Mouse (Mus musculus): ENCODE measurements around the gene Gmds.

The Gmds gene

GRCm38 (mm10) chr13:32338513-32339365 lies at the start of gene Gmds:
TSS of gene Gmds (minus strand) at chr13:32338740.
- DNase-seq (ENCODE audit: extremely low spot score) = peak; percentile 95

- DNase-seq (ENCODE audit: extremely low spot score) = no peak
Observed at GRCm38 (mm10) chr13:32385421-32386092, 47.0 kb upstream of the Gmds start.

GRCm38 (mm10) chr13:32382227-32383010 lies 43.9 kb upstream of the Gmds start:
- DNase-seq (ENCODE audit: extremely low spot score) = no peak

- DNase-seq (ENCODE audit: extremely low spot score) = no peak
Observed at GRCm38 (mm10) chr13:32378634-32379033, 40.1 kb upstream of the Gmds start.

GRCm38 (mm10) chr13:32372531-32372883 lies 34.0 kb upstream of the Gmds start:
- no peak for DNase-seq (ENCODE audit: extremely low spot score)

- no peak for DNase-seq (ENCODE audit: extremely low spot score)
Observed at GRCm38 (mm10) chr13:32371874-32372530, 33.5 kb upstream of the Gmds start.

- DNase-seq (ENCODE audit: extremely low spot score) = no peak
Observed at GRCm38 (mm10) chr13:32370751-32371150, 32.2 kb upstream of the Gmds start.

GRCm38 (mm10) chr13:32370135-32370534 lies 31.6 kb upstream of the Gmds start:
- DNase-seq (ENCODE audit: extremely low spot score) = no peak

- DNase-seq (ENCODE audit: extremely low spot score) = no peak
Observed at GRCm38 (mm10) chr13:32337735-32338512, 616 bp downstream of the Gmds start.

- DNase-seq (ENCODE audit: extremely low spot score) = no peak
Observed at GRCm38 (mm10) chr13:32318309-32318708, 20.2 kb downstream of the Gmds start.

- no peak for DNase-seq (ENCODE audit: extremely low spot score)
Observed at GRCm38 (mm10) chr13:32317354-32317753, 21.2 kb downstream of the Gmds start.

- DNase-seq (ENCODE audit: extremely low spot score) = peak; percentile 39
Observed at GRCm38 (mm10) chr13:32312663-32313062, 25.9 kb downstream of the Gmds start.

GRCm38 (mm10) chr13:32311476-32311875 lies 27.1 kb downstream of the Gmds start:
- DNase-seq (ENCODE audit: extremely low spot score) = no peak

GRCm38 (mm10) chr13:32298456-32298855 lies 40.1 kb downstream of the Gmds start:
- DNase-seq (ENCODE audit: extremely low spot score) = no peak

- no peak for DNase-seq (ENCODE audit: extremely low spot score)
Observed at GRCm38 (mm10) chr13:32297398-32297797, 41.1 kb downstream of the Gmds start.

- no peak for DNase-seq (ENCODE audit: extremely low spot score)
Observed at GRCm38 (mm10) chr13:32294416-32295195, 43.9 kb downstream of the Gmds start.

- no peak for DNase-seq (ENCODE audit: extremely low spot score)
Observed at GRCm38 (mm10) chr13:32272937-32273496, 65.5 kb downstream of the Gmds start.

GRCm38 (mm10) chr13:32269757-32270156 lies 68.8 kb downstream of the Gmds start:
- no peak for DNase-seq (ENCODE audit: extremely low spot score)

GRCm38 (mm10) chr13:32269261-32269660 lies 69.3 kb downstream of the Gmds start:
- no peak for DNase-seq (ENCODE audit: extremely low spot score)

GRCm38 (mm10) chr13:32268284-32268683 lies 70.3 kb downstream of the Gmds start:
- no peak for DNase-seq (ENCODE audit: extremely low spot score)

All from embryo, embryonic 9.5 days (tissue).